Mouse (Mus musculus) kidney, postnatal 0 days (tissue): Measurements from ENCODE around the gene Spire2. TPM values are rescaled to one million over a fixed set of nuclear protein-coding genes. Genes with fewer than 3 reads are reported as not detected.

Experiments used
- ATAC-seq: fragments of 200-750 bp; cut with Nextera tagmentation; replicated peaks from 2 replicates; pipeline ENCODE4 v1.8.0; 2017; ENCODE audit warnings: low read depth, moderate number of reproducible peaks, moderate TSS enrichment, moderate library complexity; ENCODE audit not compliant: low FRiP score
- DNase-seq: peaks from one replicate; pipeline ENCODE4 v3.0.0-alpha.2; 2016; ENCODE audit warnings: low spot score
- H3K27ac ChIP-seq: fragments of 300-500 bp; sonication (generic); 2 replicates; pipeline ENCODE4 v1.5.1; 2014; ENCODE audit warnings: mild to moderate bottlenecking
- H3K27me3 ChIP-seq: fragments of 300-500 bp; sonication (generic); 2 replicates; pipeline ENCODE4 v1.6.1; 2014; ENCODE audit warnings: low read length, mixed read lengths; ENCODE audit not compliant: insufficient read depth
- H3K36me3 ChIP-seq: fragments of 300-500 bp; sonication (generic); 2 replicates; pipeline ENCODE4 v1.6.1; 2014; ENCODE audit warnings: low read length, mixed read lengths; ENCODE audit not compliant: insufficient read depth
- H3K4me1 ChIP-seq: fragments of 300-500 bp; sonication (generic); replicated peaks from 2 replicates; pipeline ENCODE4 v1.6.1; 2014; ENCODE audit warnings: antibody characterized with exemption, low read length, mixed read lengths; ENCODE audit not compliant: insufficient read depth
- H3K4me2 ChIP-seq: fragments of 300-500 bp; sonication (generic); 2 replicates; pipeline ENCODE4 v1.6.1; 2014; ENCODE audit warnings: mild to moderate bottlenecking, low read length, moderate library complexity, mixed read lengths
- H3K4me3 ChIP-seq: fragments of 300-500 bp; sonication (generic); replicated peaks from 2 replicates; pipeline ENCODE4 v1.5.1; 2014; ENCODE audit warnings: low read depth, low read length
- H3K9ac ChIP-seq: fragments of 300-500 bp; sonication (generic); 2 replicates; pipeline ENCODE4 v1.6.1; 2014; ENCODE audit warnings: low read depth, low read length
- H3K9me3 ChIP-seq: fragments of 300-500 bp; sonication (generic); replicated peaks from 2 replicates; pipeline ENCODE4 v1.6.1; 2016; ENCODE audit warnings: low read length, inconsistent platforms, mixed read lengths
- CTCF ChIP-seq: IDR thresholded peaks from 2 replicates; pipeline ENCODE4 v1.5.1; 2016; ENCODE audit warnings: antibody characterized with exemption, low read depth, mild to moderate bottlenecking, moderate library complexity
- WGBS: fragments of 180-500 bp; shearing (Covaris S2); extraction: QIAGEN DNeasy Blood & Tissue Kit; methylation state at CpG from one replicate; pipeline ENCODE4 v1.1.7; 2014; 5-methylcytosine and 5-hydroxymethylcytosine counted together
- polyA plus RNA-seq: library from polyadenylated mRNA; unstranded; fragments of >200 nt; fragmentation: Nextera tagmentation; extraction: Ambion mirVana; gene quantifications from 2 replicates; pipeline ENCODE4 v1.2.1, GENCODE M21; 2015

Gene Spire2
- polyA plus RNA-seq, 1 experiment from 2014 or later, result 5.8 TPM

DNA sequence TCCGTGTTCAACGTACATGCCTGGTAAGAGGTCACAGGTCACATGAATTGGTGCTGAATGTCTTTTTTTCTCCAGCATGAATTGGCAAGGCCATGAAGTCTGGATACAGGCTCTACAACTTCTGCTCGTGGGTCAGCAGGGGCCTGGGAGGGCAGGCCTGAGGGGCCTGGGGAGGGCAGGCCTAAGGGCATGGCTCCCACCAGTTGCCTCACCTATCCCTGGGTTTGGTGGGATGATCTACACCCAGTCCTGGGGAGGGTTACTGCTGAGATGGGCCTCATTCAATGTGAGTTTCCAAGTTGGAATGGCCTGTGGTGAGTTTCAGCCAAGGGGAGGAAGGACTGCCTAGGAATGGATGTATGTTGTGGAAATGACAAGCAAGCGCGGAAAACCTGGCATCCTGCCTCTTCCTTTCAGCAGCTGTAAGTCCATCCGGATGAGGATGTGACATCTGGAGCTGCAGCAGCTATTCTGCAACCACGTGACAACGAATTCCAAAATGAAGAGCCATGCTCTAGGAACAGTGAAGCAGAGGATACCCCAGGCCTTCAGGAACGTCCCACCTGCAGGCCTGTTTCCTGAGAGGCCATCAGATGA is 70.3 kb downstream of the Spire2 start:
- 81% methylated on average over 9 of the region's 9 CpGs for WGBS
- DNase-seq (no peak), ATAC-seq (no peak)
- Histone ChIP-seq H3K27me3 (no peaks in the 10 kb centered on the region), H3K27ac (no peak overlapping the region), H3K4me3 (no peak overlapping the region), H3K9ac (no peak overlapping the region), H3K36me3 (peaks cover 39% of the 10 kb centered on the region), H3K9me3 (no peaks in the 10 kb centered on the region), H3K4me2 (no peak overlapping the region), H3K4me1 (no peaks in the 10 kb centered on the region)
- TF ChIP-seq CTCF, result no peak

DNA sequence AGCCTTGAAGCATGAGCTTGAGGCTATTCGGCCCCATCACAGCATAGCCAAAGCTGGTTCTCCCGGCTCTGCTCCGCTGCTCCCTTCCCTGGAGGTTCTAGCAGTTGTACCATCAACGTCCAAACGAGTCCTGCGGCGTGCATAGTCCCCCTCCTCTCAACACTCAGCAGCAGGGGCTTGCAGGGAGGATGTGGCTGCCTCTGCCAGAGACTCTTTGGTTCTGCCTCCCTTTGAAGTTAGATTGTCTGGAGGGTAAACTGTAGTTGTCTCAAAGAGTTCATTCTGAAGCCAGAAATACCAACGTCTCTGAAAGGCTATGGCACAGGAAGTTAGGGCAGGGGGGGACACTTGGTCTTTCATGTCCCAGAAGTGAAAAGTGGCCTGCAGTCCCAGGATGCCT is 72.0 kb downstream of the Spire2 start:
- H3K4me1 ChIP-seq, result no peaks in the 10 kb centered on the region
- no peak overlapping the region for H3K27ac ChIP-seq
- H3K27me3 ChIP-seq, result peaks cover 4% of the 10 kb centered on the region; the same call in 1 of the 2 replicates
- TF ChIP-seq CTCF, result no peak
- no peaks in the 10 kb centered on the region for H3K9me3 ChIP-seq
- ATAC-seq (no peak), DNase-seq (peak; percentile 12)
- H3K4me2 ChIP-seq, result no peak overlapping the region
- H3K36me3 ChIP-seq, result peaks cover 22% of the 10 kb centered on the region
- no peak overlapping the region for H3K9ac ChIP-seq
- no peak overlapping the region for H3K4me3 ChIP-seq
- 23% methylated on average over 8 of the region's 8 CpGs for WGBS

DNA sequence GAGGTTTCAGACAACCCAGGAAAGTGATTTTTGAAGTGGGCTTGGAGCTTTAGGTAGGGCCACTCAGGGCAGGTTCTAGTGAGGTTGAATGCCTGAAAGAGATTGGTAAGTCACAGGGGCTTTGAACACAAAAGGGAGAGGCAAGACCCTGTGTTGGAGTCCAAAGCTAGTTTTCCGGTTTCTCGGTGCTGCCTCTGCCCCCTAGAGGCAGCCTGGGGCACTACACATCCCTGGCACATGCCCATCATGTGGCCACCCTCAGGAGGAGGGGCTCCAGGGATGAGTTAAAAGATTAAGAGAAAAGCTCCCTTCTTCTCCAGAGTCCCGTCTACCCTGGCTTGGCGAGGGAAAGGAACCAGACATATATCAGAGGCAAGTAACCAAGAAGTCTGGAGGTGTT is 74.3 kb downstream of the Spire2 start, which contains the start of gene Mc1r:
Mc1r (plus strand) TSS at position 322 of the 400 bp plus-strand sequence.
- peak; percentile 81 for TF ChIP-seq CTCF

DNA sequence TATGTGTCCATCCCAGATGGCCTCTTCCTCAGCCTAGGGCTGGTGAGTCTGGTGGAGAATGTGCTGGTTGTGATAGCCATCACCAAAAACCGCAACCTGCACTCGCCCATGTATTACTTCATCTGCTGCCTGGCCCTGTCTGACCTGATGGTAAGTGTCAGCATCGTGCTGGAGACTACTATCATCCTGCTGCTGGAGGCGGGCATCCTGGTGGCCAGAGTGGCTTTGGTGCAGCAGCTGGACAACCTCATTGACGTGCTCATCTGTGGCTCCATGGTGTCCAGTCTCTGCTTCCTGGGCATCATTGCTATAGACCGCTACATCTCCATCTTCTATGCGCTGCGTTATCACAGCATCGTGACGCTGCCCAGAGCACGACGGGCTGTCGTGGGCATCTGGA is 75.1 kb downstream of the Spire2 start:
- H3K27ac ChIP-seq, result no peak overlapping the region
- H3K9ac ChIP-seq, result no peak overlapping the region
- H3K4me1 ChIP-seq, result no peaks in the 10 kb centered on the region
- ATAC-seq (no peak), DNase-seq (no peak)
- 86% methylated on average over 13 of the region's 13 CpGs for WGBS
- no peak overlapping the region for H3K4me2 ChIP-seq
- peaks cover 7% of the 10 kb centered on the region; the same call in 1 of the 2 replicates for H3K36me3 ChIP-seq
- H3K9me3 ChIP-seq, result no peaks in the 10 kb centered on the region
- TF ChIP-seq CTCF, result no peak
- H3K27me3 ChIP-seq, result peaks cover 30% of the 10 kb centered on the region
- no peak overlapping the region for H3K4me3 ChIP-seq

More for the DNA sequence above, 74.3 kb downstream of the Spire2 start, which contains the start of gene Mc1r:
- no peak within 1 kb of the TSS for H3K9ac ChIP-seq
- H3K4me1 ChIP-seq, result no peaks in the 10 kb centered on the region
- DNase-seq (peak; percentile 64), ATAC-seq (no peak)
- WGBS, result 15% methylated on average over 4 of the region's 4 CpGs
- H3K27ac ChIP-seq, result no peak within 1 kb of the TSS
- peaks cover 22% of the 10 kb centered on the region for H3K27me3 ChIP-seq
- no peak within 1 kb of the TSS for H3K4me2 ChIP-seq
- H3K36me3 ChIP-seq, result peaks cover 7% of the 10 kb centered on the region; the same call in 1 of the 2 replicates
- no peak within 1 kb of the TSS for H3K4me3 ChIP-seq
- H3K9me3 ChIP-seq, result no peaks in the 10 kb centered on the region

DNA sequence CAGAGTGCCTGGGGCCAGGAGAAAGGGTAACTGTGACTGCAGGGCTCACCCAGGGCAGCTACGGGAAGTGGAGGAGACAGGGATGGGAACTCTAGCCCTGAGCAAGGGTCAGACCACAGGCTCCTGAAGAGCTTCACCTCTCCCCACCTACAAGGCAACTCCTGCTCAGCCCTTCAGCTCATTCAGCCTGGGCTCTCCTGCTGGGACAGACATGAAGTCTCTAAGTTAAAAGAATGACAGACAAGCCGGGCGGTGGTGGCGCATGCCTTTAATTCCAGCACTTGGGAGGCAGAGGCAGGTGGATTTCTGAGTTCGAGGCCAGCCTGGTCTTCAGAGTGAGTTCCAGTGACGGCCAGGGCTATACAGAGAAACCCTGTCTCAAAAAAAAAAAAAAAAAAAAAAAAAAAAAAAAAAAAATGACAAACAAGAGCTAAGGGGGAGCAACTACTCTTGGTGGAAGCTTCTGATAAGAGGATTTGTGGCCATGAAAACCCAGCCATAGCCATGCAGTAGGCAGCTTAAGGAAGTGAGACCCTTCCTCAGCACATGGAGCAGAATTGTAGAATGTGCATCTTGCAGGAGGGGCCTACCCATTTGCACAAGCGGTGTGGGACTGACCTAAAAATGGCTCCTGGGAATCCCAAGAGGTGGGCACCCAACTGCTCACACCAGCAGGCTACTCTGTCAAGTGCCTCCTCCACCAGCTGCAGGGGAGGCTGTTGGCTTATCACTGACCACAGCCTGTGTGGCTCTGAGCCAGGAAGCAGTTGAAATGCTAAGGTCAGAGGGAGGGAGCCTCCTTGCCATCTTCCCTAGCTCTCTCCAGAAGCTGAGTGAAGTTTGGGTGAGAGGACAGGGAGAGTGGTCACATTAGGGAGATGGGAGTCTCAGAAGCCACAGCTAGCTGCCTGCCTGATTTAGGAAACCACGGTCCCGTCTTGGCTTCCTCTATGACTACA is 76.4 kb downstream of the Spire2 start:
- H3K4me3 ChIP-seq, result no peak overlapping the region
- no peak overlapping the region for H3K27ac ChIP-seq
- DNase-seq (no peak), ATAC-seq (no peak)
- WGBS, result 73% methylated on average over 9 of the region's 9 CpGs
- no peaks in the 10 kb centered on the region for H3K36me3 ChIP-seq
- no peaks in the 10 kb centered on the region for H3K4me1 ChIP-seq
- H3K4me2 ChIP-seq, result no peak overlapping the region
- TF ChIP-seq CTCF, result no peak
- no peaks in the 10 kb centered on the region for H3K9me3 ChIP-seq
- H3K27me3 ChIP-seq, result peaks cover 41% of the 10 kb centered on the region
- H3K9ac ChIP-seq, result no peak overlapping the region

DNA sequence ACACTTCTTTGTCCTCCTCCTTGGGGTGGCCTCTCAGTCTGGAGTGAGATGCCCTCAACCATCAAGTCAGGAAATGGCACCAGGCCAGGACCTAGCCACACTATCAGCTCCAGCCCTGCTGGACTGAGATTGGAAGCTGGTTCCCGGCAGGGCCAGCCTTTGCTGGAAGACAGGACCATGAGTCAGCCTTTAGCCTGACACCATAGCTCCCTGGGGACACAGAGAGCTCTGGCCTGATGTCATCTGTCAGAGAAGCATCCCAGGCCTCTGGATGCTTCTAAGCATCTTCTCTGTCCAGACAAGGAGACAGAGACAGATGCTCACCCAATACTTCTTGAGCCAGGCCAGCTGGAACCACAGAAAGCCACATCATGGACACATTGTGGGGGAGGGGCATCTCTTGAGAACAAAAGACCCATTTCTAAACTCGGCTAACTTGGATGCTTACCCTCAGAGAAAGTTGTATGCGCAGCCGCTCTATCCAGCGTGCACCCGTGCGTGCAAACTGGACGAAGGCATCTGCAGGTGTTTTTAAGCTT is 77.6 kb downstream of the Spire2 start:
- Histone ChIP-seq H3K4me1 (no peaks in the 10 kb centered on the region), H3K4me3 (no peak overlapping the region), H3K4me2 (no peak overlapping the region), H3K27ac (no peak overlapping the region), H3K27me3 (peaks cover 46% of the 10 kb centered on the region), H3K9me3 (no peaks in the 10 kb centered on the region), H3K9ac (no peak overlapping the region), H3K36me3 (no peaks in the 10 kb centered on the region)
- no peak for ATAC-seq
- WGBS, result 47% methylated on average over 8 of the region's 8 CpGs
- DNase-seq, result no peak
- no peak for TF ChIP-seq CTCF
